In the genomic region with DNA sequence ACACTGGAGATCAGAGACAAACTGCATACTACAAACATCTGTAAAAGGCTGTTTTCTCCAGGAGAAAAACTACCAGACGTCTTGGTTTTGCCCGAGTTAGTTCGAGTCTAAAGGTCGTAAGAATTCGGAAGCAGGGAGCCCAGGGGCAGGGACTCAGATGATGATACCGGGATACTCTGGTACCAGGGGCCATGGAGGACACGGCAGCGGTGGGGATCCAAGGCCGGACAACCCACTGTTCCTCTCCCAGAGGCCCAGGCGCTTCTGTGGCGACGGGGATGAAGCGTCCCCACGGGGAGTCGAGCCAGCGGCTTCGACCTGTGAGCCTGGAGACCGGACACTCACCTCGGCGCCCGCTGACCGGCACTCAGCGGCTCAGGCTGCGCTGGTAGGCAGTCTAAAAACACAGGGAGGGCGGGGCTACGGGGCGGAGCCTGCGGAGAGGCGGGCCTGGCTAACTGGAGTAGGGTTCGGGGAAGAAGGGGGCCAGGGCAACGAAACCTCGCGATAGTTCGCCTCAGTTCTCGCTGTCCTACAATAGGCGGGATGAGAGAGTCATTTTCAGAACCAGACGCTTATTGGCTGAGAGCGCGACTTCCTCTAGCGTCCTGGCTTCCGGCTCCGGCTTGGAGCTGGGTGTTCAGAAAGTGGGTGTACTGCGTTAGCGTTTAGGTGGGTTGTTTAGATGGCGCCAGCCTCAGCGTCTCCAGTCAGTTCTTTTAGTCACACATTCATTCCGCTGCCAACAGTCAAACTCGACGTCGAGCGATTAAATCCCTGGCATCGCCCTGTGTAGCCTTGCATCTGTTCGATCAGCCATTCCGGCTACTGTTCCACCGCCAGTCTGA, we compare ENCODE assay signal across 8 mouse cellular contexts. TPM values are rescaled to one million over a fixed set of nuclear protein-coding genes. Genes with fewer than 3 reads are reported as not detected.
A peak's percentile ranks its signal among the peaks of the same experiment; 100 is the strongest.
DNase-seq lines count a peak whose midpoint lies in the region; ATAC-seq and TF ChIP-seq lines count a peak whose summit lies in the region.

TSS of gene Lrrc28 (minus strand) at position 436 of the 848 bp plus-strand sequence.

- peaks cover 8% of the 10 kb centered on the region for H3K36me3 ChIP-seq in hindbrain, embryonic 13.5 days

- H3K27me3 ChIP-seq in Patski: no peaks in the 10 kb centered on the region
- no peaks in the 10 kb centered on the region for H3K27me3 ChIP-seq in hindbrain, embryonic 13.5 days

- no peaks in the 10 kb centered on the region for H3K9me3 ChIP-seq in hindbrain, embryonic 13.5 days

- peak within 1 kb of the TSS; percentile 79 for H3K4me3 ChIP-seq in hindbrain, embryonic 13.5 days

- H3K4me2 ChIP-seq in hindbrain, embryonic 13.5 days: peak within 1 kb of the TSS; percentile 87

- POLR2A ChIA-PET in Patski (lab: Charles Lee): interaction anchor here (1.0 to 1.1 kb wide), 2 partner anchors 114 to 591 kb away, joined by 3 read pairs; no protein-coding TSS in a partner anchor

- CTCF ChIA-PET in Patski (lab: Charles Lee): no interaction called here

- ATAC-seq in Patski: peak; percentile 90
- peak; percentile 99 for ATAC-seq in hindbrain, embryonic 13.5 days (ENCODE audit: low FRiP score)

- peaks cover 29% of the 10 kb centered on the region for H3K4me1 ChIP-seq in hindbrain, embryonic 13.5 days (replicated peaks)

- WGBS in hindbrain, embryonic 13.5 days: under 1% methylated on average over 55 of the region's 55 CpGs

- H3K9ac ChIP-seq in hindbrain, embryonic 13.5 days: peak within 1 kb of the TSS; percentile 88

- in situ Hi-C loops in Patski (cut with MboI; ENCODE audit: low pct_unique_long_range_greater_than_20kb): no loop called here

- DNase-seq in Patski (ENCODE audit: low read depth, low spot score): peak; percentile 97
- DNase-seq in cerebellum, postnatal 14 days: peak; percentile 99
- peak; percentile 98 to 99 for DNase-seq in frontal cortex, postnatal 14 days (ENCODE audit: low spot score in 2 of 2)
- DNase-seq in layer of hippocampus, postnatal 25 days (ENCODE audit: extremely low spot score in 1 of 2, low spot score in 1 of 2): peak; percentile 92 to 95
- peak; percentile 100 for DNase-seq in lung, postnatal 25 days (ENCODE audit: low spot score)
- DNase-seq in retina, embryonic 14.5 days (ENCODE audit: low spot score): peak; percentile 100
- peak; percentile 99 for DNase-seq in thymus, postnatal 4 days

- peak within 1 kb of the TSS; percentile 95 for H3K27ac ChIP-seq in hindbrain, embryonic 13.5 days

- no peak for TF ChIP-seq CTCF in Patski (IDR thresholded peaks at IDR 0.05)

RNA-seq across cellular contexts. Expression of gene Lrrc28, which starts in this region (rescaled TPM):
- polyA plus RNA-seq in Patski (2021): 13.0 TPM
- polyA plus RNA-seq in hindbrain, embryonic 13.5 days (2015; fragmentation: Nextera tagmentation; extraction: Ambion mirVana): 32.2 and 33.0 TPM in 2 replicates
- total RNA-seq in layer of hippocampus, postnatal 25 days (2021): 10 to 100 TPM; 35.8 to 37.3 TPM

Comparison
In these comparisons a context has a peak if more than half of its experiments do, and no peak if none do; other contexts are left out.
1. Peak in every context shown above with its lines: DNase-seq, ATAC-seq, H3K4me3 ChIP-seq and H3K27ac ChIP-seq.